Mouse (Mus musculus) embryonic facial prominence, embryonic 15.5 days (tissue): ENCODE data around the gene Mov10. TPM values are rescaled to one million over a fixed set of nuclear protein-coding genes. Genes with fewer than 3 reads are reported as not detected.
"Not testable (repeated sequence)": the region's sequence is repeated elsewhere in the genome, so short reads cannot be mapped to it uniquely, and the experiment has no call there.

Experiments used
- ATAC-seq: fragments of 200-750 bp; cut with Nextera tagmentation; 2 replicates; pipeline ENCODE4 v1.8.0; 2017; ENCODE audit warnings: low read depth, moderate TSS enrichment; ENCODE audit not compliant: insufficient number of reproducible peaks, low FRiP score, low TSS enrichment
- H3K27ac ChIP-seq: fragments of 300-500 bp; sonication (generic); replicated peaks from 2 replicates; pipeline ENCODE4 v1.5.1; 2015; ENCODE audit warnings: mild to moderate bottlenecking, inconsistent platforms
- H3K27me3 ChIP-seq: fragments of 300-500 bp; sonication (generic); 2 replicates; pipeline ENCODE4 v1.6.1; 2015; ENCODE audit warnings: inconsistent platforms
- H3K36me3 ChIP-seq: fragments of 300-500 bp; sonication (generic); 2 replicates; pipeline ENCODE4 v1.6.1; 2015; ENCODE audit warnings: mild to moderate bottlenecking, inconsistent platforms
- H3K4me1 ChIP-seq: fragments of 300-500 bp; sonication (generic); 2 replicates; pipeline ENCODE4 v1.6.1; 2015; ENCODE audit warnings: inconsistent platforms
- H3K4me2 ChIP-seq: fragments of 300-500 bp; sonication (generic); replicated peaks from 2 replicates; pipeline ENCODE4 v1.6.1; 2015; ENCODE audit warnings: mild to moderate bottlenecking, inconsistent platforms
- H3K4me3 ChIP-seq: fragments of 300-500 bp; sonication (generic); replicated peaks from 2 replicates; pipeline ENCODE4 v1.5.1; 2015; ENCODE audit warnings: mild to moderate bottlenecking, inconsistent platforms
- H3K9ac ChIP-seq: fragments of 300-500 bp; sonication (generic); 2 replicates; pipeline ENCODE4 v1.6.1; 2015; ENCODE audit warnings: inconsistent platforms
- H3K9me3 ChIP-seq: fragments of 300-500 bp; sonication (generic); replicated peaks from 2 replicates; pipeline ENCODE4 v1.6.1; 2016; ENCODE audit warnings: inconsistent platforms
- WGBS: fragments of 180-500 bp; shearing (Covaris S2); methylation state at CpG from one replicate; pipeline ENCODE4 v1.1.7; 2015; 5-methylcytosine and 5-hydroxymethylcytosine counted together
- polyA plus RNA-seq: library from polyadenylated mRNA; unstranded; fragments of >200 nt; fragmentation: Nextera tagmentation; extraction: Ambion mirVana; gene quantifications from 2 replicates; pipeline ENCODE4 v1.2.1, GENCODE M21; 2015

The Mov10 gene
- polyA plus RNA-seq, 1 experiment from 2014 or later: 44.7 TPM

GRCm38 (mm10) chr3:104758406-104758805 lies 60.0 kb downstream of the Mov10 start:
- Histone ChIP-seq H3K36me3 (no peaks in the 10 kb centered on the region), H3K4me2 (peak overlapping the region; percentile 60), H3K4me3 (peak overlapping the region; percentile 40), H3K9ac (no peak overlapping the region), H3K27ac (no peak overlapping the region), H3K9me3 (no peaks in the 10 kb centered on the region), H3K4me1 (peaks cover 7% of the 10 kb centered on the region; the same call in 1 of the 2 replicates), H3K27me3 (peaks cover 4% of the 10 kb centered on the region; the same call in 1 of the 2 replicates)
- ATAC-seq: peak; percentile 65; the same call in 1 of the 2 replicates
- 3% methylated on average over 27 of the region's 27 CpGs for WGBS

GRCm38 (mm10) chr3:104752845-104753244 lies 65.5 kb downstream of the Mov10 start:
- WGBS: 16% methylated on average over 25 of the region's 25 CpGs
- H3K4me3 ChIP-seq: not testable (repeated sequence)

More at GRCm38 (mm10) chr3:104752845-104753244, 65.5 kb downstream of the Mov10 start:
- not testable (repeated sequence) for ATAC-seq, H3K36me3 ChIP-seq, H3K27ac ChIP-seq, H3K27me3 ChIP-seq, H3K9me3 ChIP-seq, H3K9ac ChIP-seq, H3K4me1 ChIP-seq
- H3K4me2 ChIP-seq: peak overlapping the region; percentile 36; the same call in 1 of the 2 replicates

Other genes starting within 250 kb of the Mov10 start
- gene Slc16a1, start 179.9 kb downstream of the Mov10 start, polyA plus RNA-seq: 29.3 and 31.0 TPM in 2 replicates
- gene Ppm1j, start 37.5 kb downstream of the Mov10 start, polyA plus RNA-seq: 4.7 and 4.8 TPM in 2 replicates
- 0.12 and 0.20 TPM in 2 replicates for gene Fam19a3, start 36.7 kb downstream of the Mov10 start, polyA plus RNA-seq
- gene Rhoc, start 30.2 kb downstream of the Mov10 start, polyA plus RNA-seq: 163 and 174 TPM in 2 replicates
- 38.6 and 42.4 TPM in 2 replicates for gene St7l, start 45.4 kb upstream of the Mov10 start, polyA plus RNA-seq
- 173 and 183 TPM in 2 replicates for gene Capza1, start 45.9 kb upstream of the Mov10 start, polyA plus RNA-seq
- 1.3 and 1.6 TPM in 2 replicates for gene Wnt2b, start 143.4 kb upstream of the Mov10 start, polyA plus RNA-seq
- gene Cttnbp2nl, start 234.6 kb upstream of the Mov10 start, polyA plus RNA-seq: 25.9 and 29.9 TPM in 2 replicates
- not detected in 2 replicates for gene 4930564D02Rik, start 248.3 kb upstream of the Mov10 start, polyA plus RNA-seq